Mouse (Mus musculus) cerebellum, adult 2 months (tissue): ENCODE data around the gene Prr18.

Experiments
- CTCF ChIP-seq: fragments of 200-500 bp; IDR thresholded peaks from 2 replicates; pipeline ENCODE4 v1.5.1; 2011; ENCODE audit warnings: low read depth, mild to moderate bottlenecking, control low read depth, low read length, moderate library complexity, borderline replicate concordance; ENCODE audit not compliant: insufficient read depth
- POLR2A ChIP-seq: fragments of 200-500 bp; IDR thresholded peaks from 2 replicates; pipeline ENCODE4 v1.6.1; 2011; ENCODE audit warnings: low read length, control low read depth, borderline replicate concordance; ENCODE audit not compliant: insufficient read depth

DNA sequence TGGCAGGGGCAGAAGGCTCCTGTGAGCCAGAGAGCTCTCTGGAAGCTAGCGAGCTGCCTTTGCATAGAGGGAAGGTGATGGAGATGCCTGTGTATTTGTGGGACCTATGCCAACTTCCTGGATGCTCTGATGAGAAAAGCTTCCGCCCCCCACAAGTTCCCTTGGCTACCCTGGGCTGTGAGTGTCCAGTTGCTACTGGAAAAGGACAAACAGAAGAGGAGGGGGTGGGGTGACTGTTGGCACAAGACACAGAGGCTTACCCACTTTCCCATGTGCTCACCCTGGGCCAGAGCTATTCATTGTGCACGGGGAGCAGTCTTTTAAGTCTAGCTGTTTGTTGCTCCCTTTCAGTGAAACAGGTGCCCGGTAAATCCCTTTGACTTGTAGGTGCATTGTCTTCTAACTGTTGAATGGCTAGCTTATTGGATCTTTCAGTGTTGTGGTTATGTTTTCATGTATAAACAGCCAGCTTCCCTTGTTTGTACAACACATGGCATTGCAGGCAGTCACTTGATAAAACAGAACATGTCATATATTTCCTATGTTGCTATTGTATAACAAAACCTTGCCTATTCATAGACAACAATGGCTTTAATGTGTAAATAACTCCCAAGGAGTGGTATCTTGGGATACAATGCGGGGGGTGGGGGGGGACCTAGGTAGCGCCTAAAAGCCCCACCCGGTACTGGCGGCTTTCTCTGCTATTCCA lies 2.6 kb downstream of the Prr18 start:
- no peak for TF ChIP-seq CTCF
- no peak for TF ChIP-seq POLR2A
